Mouse (Mus musculus): ENCODE results near the gene Man1c1. TPM values are rescaled to one million over a fixed set of nuclear protein-coding genes. Genes with fewer than 3 reads are reported as not detected.
A peak's percentile ranks its signal among the peaks of the same experiment; 100 is the strongest.

Gene Man1c1
- polyA plus RNA-seq, 1 experiment from 2014 or later, result 7.2 TPM

DNA sequence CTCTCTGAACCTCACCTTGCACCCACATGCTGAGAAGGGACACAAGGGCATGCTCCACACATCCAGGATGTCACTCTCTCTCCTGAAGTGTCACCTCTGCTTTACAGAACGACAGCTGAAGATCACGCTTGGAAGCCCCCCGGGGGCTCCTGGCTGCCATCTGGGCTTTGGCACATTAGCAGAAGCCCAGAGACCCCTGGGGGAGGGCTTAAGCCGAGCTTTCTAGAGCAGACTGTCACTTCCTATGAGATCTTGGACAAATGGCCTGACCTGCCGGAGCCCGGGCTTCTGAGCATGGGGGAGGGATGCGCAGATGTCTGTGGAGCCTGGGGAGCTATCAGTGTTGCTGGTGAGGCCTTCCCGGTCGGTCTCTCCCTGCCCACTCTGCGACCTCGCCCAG, 128.6 kb downstream of the Man1c1 start:
- ATAC-seq (ENCODE audit: low FRiP score) (no peak), DNase-seq (ENCODE audit: low spot score) (no peak)
- no peaks in the 10 kb centered on the region for H3K27me3 ChIP-seq (ENCODE audit: control insufficient read depth, insufficient read depth, low read length)
- H3K27ac ChIP-seq, result no peak overlapping the region
- no peak overlapping the region for H3K4me2 ChIP-seq (replicated peaks)
- H3K36me3 ChIP-seq (replicated peaks; ENCODE audit: control insufficient read depth, insufficient read depth), result no peaks in the 10 kb centered on the region
- H3K9ac ChIP-seq, result no peak overlapping the region
- no peak overlapping the region for H3K4me3 ChIP-seq (replicated peaks; ENCODE audit: low read length)
- peaks cover 21% of the 10 kb centered on the region for H3K4me1 ChIP-seq (replicated peaks; ENCODE audit: control insufficient read depth, insufficient read depth, low read length)
- H3K9me3 ChIP-seq (ENCODE audit: control insufficient read depth, low read length), result no peaks in the 10 kb centered on the region
- 39% methylated on average over 11 of the region's 11 CpGs for WGBS

DNA sequence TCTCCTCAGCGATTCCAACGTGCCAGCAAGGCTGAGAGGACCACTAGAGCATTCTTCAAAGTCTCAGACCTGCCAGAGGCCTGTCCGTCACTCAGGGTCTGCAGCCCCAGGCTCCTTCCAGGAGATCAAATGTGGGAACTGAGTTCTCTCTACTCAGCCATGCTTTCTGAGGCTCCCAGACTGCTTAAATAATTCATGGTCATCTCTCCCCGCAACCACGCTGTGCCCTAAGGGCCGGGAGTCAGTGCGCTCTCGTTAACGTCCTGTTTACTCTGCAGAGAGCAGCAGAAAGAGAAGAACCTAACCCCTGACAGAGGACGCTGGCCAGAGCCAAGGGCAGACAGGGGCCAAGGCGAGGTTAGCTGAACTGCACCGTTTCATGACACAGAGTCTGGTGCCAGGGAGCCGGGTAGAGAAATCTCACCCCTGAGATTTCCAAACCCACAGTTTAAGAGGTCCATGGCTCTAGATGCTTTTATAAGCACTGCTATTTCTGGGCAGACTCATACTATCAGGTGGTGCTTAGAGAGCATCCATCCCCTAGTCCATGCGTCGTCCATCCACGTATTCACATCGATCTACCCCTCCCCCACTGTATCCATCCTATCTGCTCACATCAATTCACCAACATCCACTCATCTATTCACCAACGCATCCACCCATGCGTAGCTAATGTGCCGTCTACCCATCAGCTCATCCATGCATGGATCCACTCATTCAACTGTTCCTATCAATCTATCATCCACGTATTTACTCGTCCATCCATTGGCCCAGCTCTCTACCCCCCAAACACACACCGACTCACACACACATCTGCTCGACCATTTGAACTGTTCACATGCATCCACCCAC, 131.4 kb downstream of the Man1c1 start:
- Histone ChIP-seq H3K36me3 (replicated peaks; ENCODE audit: control insufficient read depth, insufficient read depth) (no peaks in the 10 kb centered on the region), H3K4me2 (replicated peaks) (no peak overlapping the region), H3K4me1 (replicated peaks; ENCODE audit: control insufficient read depth, insufficient read depth, low read length) (peaks cover 8% of the 10 kb centered on the region; the same call in 1 of the 2 replicates), H3K9ac (no peak overlapping the region), H3K27ac (no peak overlapping the region), H3K4me3 (replicated peaks; ENCODE audit: low read length) (no peak overlapping the region), H3K9me3 (ENCODE audit: control insufficient read depth, low read length) (no peaks in the 10 kb centered on the region), H3K27me3 (ENCODE audit: control insufficient read depth, insufficient read depth, low read length) (no peaks in the 10 kb centered on the region)
- no peak for ATAC-seq (ENCODE audit: low FRiP score)
- WGBS, result 75% methylated on average over 24 of the region's 24 CpGs
- DNase-seq (ENCODE audit: low spot score), result no peak

DNA sequence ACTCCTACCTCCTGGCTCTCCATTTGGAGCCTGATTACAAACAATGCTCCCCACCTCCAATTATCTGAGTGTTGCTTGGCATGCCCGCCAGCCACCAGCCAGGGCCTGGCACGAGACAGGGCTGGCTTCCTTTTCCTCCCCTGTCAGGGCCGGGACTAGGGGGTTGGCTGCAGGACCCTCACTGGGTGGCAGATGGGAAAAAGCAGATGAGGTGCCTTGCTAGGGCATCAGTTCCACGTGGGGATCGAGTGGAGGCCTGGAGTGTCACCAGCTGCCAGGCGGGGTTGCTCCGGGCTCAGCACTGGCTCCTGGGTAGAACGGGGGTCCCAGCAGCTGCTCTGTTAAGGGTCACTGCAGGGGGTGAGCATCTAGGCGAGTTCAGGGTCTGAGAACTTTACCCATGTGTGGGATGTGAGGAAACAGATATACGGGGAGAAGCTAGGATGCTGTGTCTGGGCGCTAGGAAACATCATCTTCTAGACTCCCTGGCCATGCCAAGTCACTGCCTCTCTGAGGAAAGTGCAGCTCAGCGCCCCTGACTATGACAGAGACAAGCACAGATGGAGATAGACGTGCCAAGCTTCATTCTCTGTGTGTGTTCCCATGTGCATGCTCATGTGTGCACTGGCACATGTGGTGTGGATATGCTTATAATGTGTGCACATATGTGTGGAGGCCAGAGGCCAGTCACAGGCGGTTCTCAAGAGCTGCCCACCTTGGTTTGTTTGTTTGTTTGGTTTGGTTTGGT, 133.2 kb downstream of the Man1c1 start:
- H3K27ac ChIP-seq, result peak overlapping the region; percentile 61

DNA sequence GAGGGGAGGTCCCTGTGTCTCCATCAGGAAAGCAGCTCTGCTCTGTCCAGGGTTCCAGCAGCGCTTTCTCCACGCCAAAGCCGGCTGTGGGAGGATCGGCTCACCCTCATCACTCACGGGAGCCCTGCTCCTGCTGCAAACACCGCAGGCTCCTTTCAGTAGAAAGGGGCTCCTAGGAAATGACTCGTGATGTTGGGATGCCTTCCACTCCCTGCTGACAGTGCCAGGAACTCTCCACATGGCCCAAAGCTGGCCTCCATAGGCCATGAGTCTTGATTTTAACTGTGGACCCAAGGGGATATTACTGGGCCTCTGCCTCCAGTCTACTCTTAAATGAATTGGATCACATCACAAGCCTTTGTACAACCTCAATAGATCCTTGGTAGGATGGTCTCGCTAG, 134.3 kb downstream of the Man1c1 start:
- peaks cover 5% of the 10 kb centered on the region for H3K4me1 ChIP-seq (replicated peaks; ENCODE audit: control insufficient read depth, insufficient read depth, low read length)
- no peaks in the 10 kb centered on the region for H3K9me3 ChIP-seq (ENCODE audit: control insufficient read depth, low read length)
- H3K27me3 ChIP-seq (ENCODE audit: control insufficient read depth, insufficient read depth, low read length), result no peaks in the 10 kb centered on the region
- H3K36me3 ChIP-seq (replicated peaks; ENCODE audit: control insufficient read depth, insufficient read depth), result no peaks in the 10 kb centered on the region
- H3K9ac ChIP-seq, result no peak overlapping the region
- H3K4me2 ChIP-seq (replicated peaks), result no peak overlapping the region
- WGBS, result 70% methylated on average over 8 of the region's 8 CpGs
- 0 out of 2 replicates have a peak overlapping the region, but pooled peaks have one; percentile 61 for H3K27ac ChIP-seq
- ATAC-seq (ENCODE audit: low FRiP score), result no peak
- DNase-seq (ENCODE audit: low spot score), result no peak
- H3K4me3 ChIP-seq (replicated peaks; ENCODE audit: low read length), result no peak overlapping the region

More for the DNA sequence above, 133.2 kb downstream of the Man1c1 start:
- Histone ChIP-seq H3K4me3 (replicated peaks; ENCODE audit: low read length) (no peak overlapping the region), H3K4me1 (replicated peaks; ENCODE audit: control insufficient read depth, insufficient read depth, low read length) (peaks cover 6% of the 10 kb centered on the region), H3K36me3 (replicated peaks; ENCODE audit: control insufficient read depth, insufficient read depth) (no peaks in the 10 kb centered on the region), H3K9ac (no peak overlapping the region), H3K9me3 (ENCODE audit: control insufficient read depth, low read length) (no peaks in the 10 kb centered on the region), H3K4me2 (replicated peaks) (no peak overlapping the region), H3K27me3 (ENCODE audit: control insufficient read depth, insufficient read depth, low read length) (no peaks in the 10 kb centered on the region)
- ATAC-seq (ENCODE audit: low FRiP score) (no peak), DNase-seq (ENCODE audit: low spot score) (no peak)
- 53% methylated on average over 14 of the region's 14 CpGs for WGBS

DNA sequence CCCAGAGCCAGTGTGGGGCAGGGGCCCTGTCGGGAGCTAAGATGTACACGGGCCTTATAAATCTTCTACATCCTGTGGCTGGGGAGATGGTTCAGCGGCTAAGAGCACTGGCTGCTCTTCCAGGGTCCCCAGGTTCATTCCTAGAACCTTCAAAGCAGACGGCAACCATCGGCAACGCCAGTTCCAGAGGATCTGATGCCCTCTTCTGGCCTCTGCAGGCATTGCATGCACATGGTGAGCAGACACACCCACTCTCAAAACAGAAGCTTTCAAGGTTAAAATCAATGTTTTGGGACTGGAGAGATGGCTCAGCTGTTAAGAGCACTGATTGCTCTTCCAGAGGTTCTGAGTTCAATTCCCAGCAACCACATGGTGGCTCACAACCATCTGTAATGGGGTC, 134.9 kb downstream of the Man1c1 start:
- WGBS, result 75% methylated on average over 6 of the region's 6 CpGs
- no peak overlapping the region for H3K4me2 ChIP-seq (replicated peaks)

DNA sequence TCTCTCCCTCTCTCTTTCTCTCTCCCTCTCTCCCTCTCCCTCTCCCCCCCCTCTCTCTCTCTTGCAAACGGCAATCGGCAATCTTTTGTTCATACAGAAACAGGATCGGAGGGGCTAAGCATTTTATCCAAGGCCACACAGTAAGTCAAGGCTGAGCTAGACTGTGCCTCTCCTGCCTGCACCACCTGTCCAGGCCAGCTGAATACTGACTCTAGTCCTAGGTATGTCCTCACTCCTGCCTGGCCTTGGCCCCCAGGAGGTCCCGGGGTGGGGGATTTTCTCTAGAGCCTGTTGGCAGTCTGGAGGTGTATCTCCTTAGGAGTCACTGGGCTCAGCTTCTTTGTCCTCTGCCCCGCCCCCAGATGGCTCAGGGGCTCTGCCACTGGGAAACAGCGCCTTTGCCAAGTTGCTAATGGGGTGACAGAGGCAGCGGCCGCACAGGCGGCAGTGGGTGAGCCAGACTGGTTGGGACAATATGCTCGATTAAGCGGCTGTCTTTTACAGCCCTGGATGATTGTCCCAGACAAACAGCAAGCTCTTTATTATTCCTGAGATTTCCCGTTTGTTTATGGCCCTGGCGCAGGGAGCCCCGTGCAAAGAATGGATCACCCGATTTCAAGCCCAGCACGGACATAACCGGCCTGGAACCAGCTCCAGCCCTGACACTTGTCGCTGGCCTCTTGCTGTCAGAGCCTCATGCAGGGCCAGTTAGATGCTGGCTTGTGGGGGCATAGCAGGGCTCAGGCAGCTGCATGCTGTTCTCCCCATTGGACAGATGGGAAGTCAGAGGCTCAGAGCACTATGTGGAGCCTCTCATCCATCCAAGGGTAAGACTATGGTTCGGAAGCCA, 136.5 kb downstream of the Man1c1 start:
- Histone ChIP-seq H3K27ac (peak overlapping the region; percentile 69), H3K9me3 (ENCODE audit: control insufficient read depth, low read length) (no peaks in the 10 kb centered on the region), H3K4me2 (replicated peaks) (no peak overlapping the region), H3K4me1 (replicated peaks; ENCODE audit: control insufficient read depth, insufficient read depth, low read length) (peaks cover 5% of the 10 kb centered on the region), H3K27me3 (ENCODE audit: control insufficient read depth, insufficient read depth, low read length) (no peaks in the 10 kb centered on the region), H3K4me3 (replicated peaks; ENCODE audit: low read length) (no peak overlapping the region), H3K36me3 (replicated peaks; ENCODE audit: control insufficient read depth, insufficient read depth) (no peaks in the 10 kb centered on the region), H3K9ac (no peak overlapping the region)
- WGBS, result 19% methylated on average over 19 of the region's 19 CpGs
- ATAC-seq (ENCODE audit: low FRiP score) (peak; percentile 79), DNase-seq (ENCODE audit: low spot score) (peak; percentile 66)

More for the DNA sequence above, 134.9 kb downstream of the Man1c1 start:
- no peak overlapping the region for H3K27ac ChIP-seq
- no peak overlapping the region for H3K9ac ChIP-seq
- no peak for ATAC-seq (ENCODE audit: low FRiP score)
- H3K36me3 ChIP-seq (replicated peaks; ENCODE audit: control insufficient read depth, insufficient read depth), result no peaks in the 10 kb centered on the region
- H3K27me3 ChIP-seq (ENCODE audit: control insufficient read depth, insufficient read depth, low read length), result no peaks in the 10 kb centered on the region
- no peak overlapping the region for H3K4me3 ChIP-seq (replicated peaks; ENCODE audit: low read length)
- H3K4me1 ChIP-seq (replicated peaks; ENCODE audit: control insufficient read depth, insufficient read depth, low read length), result peaks cover 5% of the 10 kb centered on the region
- H3K9me3 ChIP-seq (ENCODE audit: control insufficient read depth, low read length), result no peaks in the 10 kb centered on the region
- no peak for DNase-seq (ENCODE audit: low spot score)

DNA sequence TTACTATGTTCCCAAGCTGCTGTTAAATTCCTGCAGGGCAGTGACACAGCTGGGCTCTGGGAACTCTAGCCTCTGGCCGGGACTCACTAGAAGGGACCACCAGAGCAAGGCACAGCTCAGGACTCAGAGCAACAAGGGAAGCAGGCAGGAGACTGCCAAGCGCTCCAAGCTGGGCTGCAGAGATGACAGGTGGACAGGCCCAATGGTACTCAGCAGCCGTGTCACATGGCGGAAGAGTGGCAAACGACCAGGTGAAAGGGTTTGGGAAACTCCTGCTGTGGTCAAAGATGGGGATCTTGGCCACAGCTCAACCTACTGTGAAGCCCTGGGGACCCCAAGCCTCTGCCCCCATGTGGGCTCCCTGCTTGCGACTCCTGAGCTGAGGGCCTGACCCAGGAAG, 140.0 kb downstream of the Man1c1 start:
- no peak for ATAC-seq (ENCODE audit: low FRiP score)
- WGBS, result 82% methylated on average over 6 of the region's 6 CpGs
- H3K4me3 ChIP-seq (replicated peaks; ENCODE audit: low read length), result no peak overlapping the region
- H3K9me3 ChIP-seq (ENCODE audit: control insufficient read depth, low read length), result no peaks in the 10 kb centered on the region
- H3K27me3 ChIP-seq (ENCODE audit: control insufficient read depth, insufficient read depth, low read length), result no peaks in the 10 kb centered on the region
- H3K4me1 ChIP-seq (replicated peaks; ENCODE audit: control insufficient read depth, insufficient read depth, low read length), result no peaks in the 10 kb centered on the region; the same call in 1 of the 2 replicates
- H3K4me2 ChIP-seq (replicated peaks), result no peak overlapping the region
- no peaks in the 10 kb centered on the region for H3K36me3 ChIP-seq (replicated peaks; ENCODE audit: control insufficient read depth, insufficient read depth)
- no peak for DNase-seq (ENCODE audit: low spot score)
- H3K9ac ChIP-seq, result no peak overlapping the region
- no peak overlapping the region for H3K27ac ChIP-seq

DNA sequence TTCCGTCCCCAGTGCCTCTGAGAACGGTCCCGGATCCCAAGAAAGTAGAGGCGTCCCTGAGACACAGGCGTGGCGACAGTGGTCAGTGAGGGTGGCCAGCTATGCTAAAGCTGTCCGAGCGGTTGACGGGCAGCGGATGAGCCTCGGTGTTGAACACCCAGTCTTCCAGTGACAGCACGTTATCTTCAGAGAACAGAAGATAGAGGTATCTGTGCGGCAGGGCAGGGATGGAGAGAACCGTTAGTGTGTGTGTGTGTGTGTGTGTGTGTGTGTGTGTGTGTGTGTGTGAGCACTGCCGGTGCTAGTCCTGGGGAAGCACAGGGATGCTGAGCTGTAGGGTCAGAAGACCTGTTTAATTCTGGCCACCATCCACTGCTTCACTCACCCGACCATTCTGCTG, 140.5 kb downstream of the Man1c1 start:
- no peak for DNase-seq (ENCODE audit: low spot score)
- ATAC-seq (ENCODE audit: low FRiP score), result no peak
- no peak overlapping the region for H3K4me2 ChIP-seq (replicated peaks)
- H3K27me3 ChIP-seq (ENCODE audit: control insufficient read depth, insufficient read depth, low read length), result no peaks in the 10 kb centered on the region
- no peak overlapping the region for H3K27ac ChIP-seq
- WGBS, result 86% methylated on average over 16 of the region's 16 CpGs
- H3K4me1 ChIP-seq (replicated peaks; ENCODE audit: control insufficient read depth, insufficient read depth, low read length), result peaks cover under 1% of the 10 kb centered on the region
- H3K9me3 ChIP-seq (ENCODE audit: control insufficient read depth, low read length), result no peaks in the 10 kb centered on the region
- H3K9ac ChIP-seq, result no peak overlapping the region
- H3K36me3 ChIP-seq (replicated peaks; ENCODE audit: control insufficient read depth, insufficient read depth), result no peaks in the 10 kb centered on the region
- no peak overlapping the region for H3K4me3 ChIP-seq (replicated peaks; ENCODE audit: low read length)

DNA sequence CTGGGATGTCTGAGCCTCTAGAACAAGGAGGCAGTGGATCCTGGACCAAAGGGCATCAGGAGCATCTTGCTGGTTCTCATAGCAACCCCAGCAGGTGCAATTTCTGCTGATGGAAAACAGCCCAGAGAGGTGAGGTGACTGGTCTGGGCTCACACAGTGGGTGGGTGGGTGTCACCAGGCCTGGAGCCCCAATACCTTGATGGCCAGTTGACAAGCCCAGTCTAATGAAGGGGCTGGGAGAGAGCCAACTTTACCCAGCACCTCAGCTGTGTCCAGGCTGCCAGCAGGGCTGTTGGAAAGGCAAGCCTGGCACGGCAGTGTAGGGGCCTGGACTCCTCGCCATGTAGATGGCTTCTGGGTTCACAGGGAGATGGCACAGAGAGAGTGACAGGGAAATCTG, 142.1 kb downstream of the Man1c1 start:
- Histone ChIP-seq H3K4me2 (replicated peaks) (no peak overlapping the region), H3K9ac (no peak overlapping the region), H3K9me3 (ENCODE audit: control insufficient read depth, low read length) (no peaks in the 10 kb centered on the region), H3K4me1 (replicated peaks; ENCODE audit: control insufficient read depth, insufficient read depth, low read length) (peaks cover 8% of the 10 kb centered on the region), H3K4me3 (replicated peaks; ENCODE audit: low read length) (no peak overlapping the region), H3K27ac (no peak overlapping the region), H3K27me3 (ENCODE audit: control insufficient read depth, insufficient read depth, low read length) (no peaks in the 10 kb centered on the region), H3K36me3 (replicated peaks; ENCODE audit: control insufficient read depth, insufficient read depth) (no peaks in the 10 kb centered on the region)
- ATAC-seq (ENCODE audit: low FRiP score), result no peak
- WGBS, result 74% methylated on average over 2 of the region's 2 CpGs
- no peak for DNase-seq (ENCODE audit: low spot score)
